Comparison of ENCODE assay signal across 24 mouse cellular contexts in genomic region chr13:58266864-58267263, GRCm38 (mm10).
"Had no signal": no experiment of that assay in that cellular context is flagged by ENCODE, and none has a peak within 500 bp of the region (broad histone marks: within the 10 kb centered on the region; RNA-seq: fewer than 3 reads in every experiment).

No protein-coding gene starts in this region.

- H3K27ac ChIP-seq: embryonic facial prominence, embryonic 10.5 days; embryonic facial prominence, embryonic 12.5 days; embryonic facial prominence, embryonic 13.5 days; embryonic facial prominence, embryonic 15.5 days; forebrain, embryonic 10.5 days; forebrain, embryonic 12.5 days; forebrain, embryonic 13.5 days; forebrain, embryonic 15.5 days; gastrocnemius, adult 2 months; heart, adult 2 months had no signal

- H3K4me1 ChIP-seq: embryonic facial prominence, embryonic 10.5 days; embryonic facial prominence, embryonic 12.5 days; embryonic facial prominence, embryonic 13.5 days; embryonic facial prominence, embryonic 15.5 days; forebrain, embryonic 10.5 days; forebrain, embryonic 12.5 days; forebrain, embryonic 13.5 days; forebrain, embryonic 15.5 days had no signal

- H3K9ac ChIP-seq: embryonic facial prominence, embryonic 12.5 days; embryonic facial prominence, embryonic 13.5 days; embryonic facial prominence, embryonic 15.5 days; forebrain, embryonic 12.5 days; forebrain, embryonic 13.5 days; forebrain, embryonic 15.5 days; forebrain, postnatal 0 days had no signal

- DNase-seq: cerebellum, adult 9-10 months; cerebellum, adult 9-11 months; cerebellum, postnatal 10 days; cerebellum, postnatal 14 days; cerebellum, postnatal 25 days; cerebellum, postnatal 36 days; embryo, embryonic 11 days; forebrain, postnatal 0 days; gastrocnemius, adult 2 months; gastrocnemius, postnatal 10 days; gastrocnemius, postnatal 14 days; gastrocnemius, postnatal 25 days; gastrocnemius, postnatal 36 days; heart, adult 18-20 months; heart, adult 2 months had no signal

- H3K9me3 ChIP-seq: embryonic facial prominence, embryonic 10.5 days; embryonic facial prominence, embryonic 12.5 days; embryonic facial prominence, embryonic 13.5 days; embryonic facial prominence, embryonic 15.5 days; forebrain, embryonic 10.5 days; forebrain, embryonic 12.5 days; forebrain, embryonic 13.5 days; forebrain, embryonic 15.5 days had no signal

- H3K4me3 ChIP-seq: embryonic facial prominence, embryonic 10.5 days; embryonic facial prominence, embryonic 12.5 days; embryonic facial prominence, embryonic 13.5 days; embryonic facial prominence, embryonic 15.5 days; erythroblast, embryonic 14.5 days; forebrain, embryonic 10.5 days; forebrain, embryonic 12.5 days; forebrain, embryonic 13.5 days; forebrain, embryonic 15.5 days; gastrocnemius, adult 2 months; heart, adult 2 months had no signal

- H3K27me3 ChIP-seq: embryonic facial prominence, embryonic 12.5 days; embryonic facial prominence, embryonic 13.5 days; embryonic facial prominence, embryonic 15.5 days; forebrain, embryonic 12.5 days; forebrain, embryonic 13.5 days; forebrain, embryonic 15.5 days had no signal
